Mouse (Mus musculus) heart, embryonic 13.5 days (tissue): ENCODE results near the gene Olfr283. TPM values are rescaled to one million over a fixed set of nuclear protein-coding genes. Genes with fewer than 3 reads are reported as not detected.

Experiments
- ATAC-seq: fragments of 200-750 bp; cut with Nextera tagmentation; 2 replicates; pipeline ENCODE4 v1.8.0; 2017; ENCODE audit warnings: moderate TSS enrichment; ENCODE audit not compliant: insufficient number of reproducible peaks, low FRiP score, low TSS enrichment; ENCODE audit errors: extremely low read depth
- H3K27ac ChIP-seq: fragments of 300-500 bp; sonication (generic); replicated peaks from 2 replicates; pipeline ENCODE4 v1.5.1; 2015; ENCODE audit warnings: moderate library complexity, mild to moderate bottlenecking, inconsistent platforms
- H3K27me3 ChIP-seq: fragments of 300-500 bp; sonication (generic); replicated peaks from 2 replicates; pipeline ENCODE4 v1.6.1; 2015; ENCODE audit warnings: mild to moderate bottlenecking, inconsistent platforms
- H3K36me3 ChIP-seq: fragments of 300-500 bp; sonication (generic); 2 replicates; pipeline ENCODE4 v1.6.1; 2015; ENCODE audit warnings: mild to moderate bottlenecking, inconsistent platforms
- H3K4me1 ChIP-seq: fragments of 300-500 bp; sonication (generic); 2 replicates; pipeline ENCODE4 v1.6.1; 2015; ENCODE audit warnings: inconsistent platforms
- H3K4me2 ChIP-seq: fragments of 300-500 bp; sonication (generic); 2 replicates; pipeline ENCODE4 v1.6.1; 2015; ENCODE audit warnings: inconsistent platforms, mild to moderate bottlenecking, moderate library complexity
- H3K4me3 ChIP-seq: fragments of 300-500 bp; sonication (generic); 2 replicates; pipeline ENCODE4 v1.5.1; 2015; ENCODE audit warnings: moderate library complexity, mild to moderate bottlenecking, inconsistent platforms
- H3K9ac ChIP-seq: fragments of 300-500 bp; sonication (generic); 2 replicates; pipeline ENCODE4 v1.6.1; 2015; ENCODE audit warnings: inconsistent platforms, mild to moderate bottlenecking, moderate library complexity
- H3K9me3 ChIP-seq: fragments of 300-500 bp; sonication (generic); 2 replicates; pipeline ENCODE4 v1.6.1; 2016; ENCODE audit warnings: inconsistent platforms
- WGBS: fragments of 180-500 bp; shearing (Covaris S2); methylation state at CpG from one replicate; pipeline ENCODE4 v1.1.7; 2015; ENCODE audit warnings: mixed read lengths; 5-methylcytosine and 5-hydroxymethylcytosine counted together
- polyA plus RNA-seq: library from polyadenylated mRNA; unstranded; fragments of >200 nt; fragmentation: Nextera tagmentation; extraction: Ambion mirVana; gene quantifications from 2 replicates; pipeline ENCODE4 v1.2.1, GENCODE M21; 2015

The Olfr283 gene
- polyA plus RNA-seq, 1 experiment from 2014 or later: not detected

GRCm38 (mm10) chr15:98402356-98402755 is 21.6 kb upstream of the Olfr283 start:
- Histone ChIP-seq H3K9me3 (peaks cover 7% of the 10 kb centered on the region), H3K36me3 (no peaks in the 10 kb centered on the region), H3K27ac (no peak overlapping the region), H3K9ac (no peak overlapping the region), H3K4me1 (no peaks in the 10 kb centered on the region), H3K4me2 (no peak overlapping the region), H3K4me3 (no peak overlapping the region), H3K27me3 (no peaks in the 10 kb centered on the region)
- 84% methylated on average over 10 of the region's 10 CpGs for WGBS
- ATAC-seq: no peak

GRCm38 (mm10) chr15:98397136-98397535 is 16.4 kb upstream of the Olfr283 start:
- H3K9me3 ChIP-seq: peaks cover 6% of the 10 kb centered on the region
- H3K27ac ChIP-seq: no peak overlapping the region
- no peak for ATAC-seq
- H3K9ac ChIP-seq: no peak overlapping the region
- H3K4me2 ChIP-seq: no peak overlapping the region
- no peak overlapping the region for H3K4me3 ChIP-seq
- H3K36me3 ChIP-seq: no peaks in the 10 kb centered on the region
- no peaks in the 10 kb centered on the region for H3K27me3 ChIP-seq
- no peaks in the 10 kb centered on the region for H3K4me1 ChIP-seq
- WGBS: 78% methylated on average over 1 of the region's 1 CpGs

- Histone ChIP-seq H3K27me3 (no peaks in the 10 kb centered on the region), H3K36me3 (no peaks in the 10 kb centered on the region), H3K9ac (no peak overlapping the region), H3K4me2 (no peak overlapping the region), H3K4me3 (no peak overlapping the region), H3K4me1 (peaks cover 10% of the 10 kb centered on the region; the same call in 1 of the 2 replicates), H3K27ac (no peak overlapping the region), H3K9me3 (peaks cover 6% of the 10 kb centered on the region)
- 34% methylated on average over 2 of the region's 2 CpGs for WGBS
- ATAC-seq: no peak
Observed at GRCm38 (mm10) chr15:98391903-98392187, 11.1 kb upstream of the Olfr283 start.

GRCm38 (mm10) chr15:98391081-98391902 is 10.5 kb upstream of the Olfr283 start:
- Histone ChIP-seq H3K9me3 (peaks cover 6% of the 10 kb centered on the region), H3K27ac (no peak overlapping the region), H3K4me1 (peaks cover 10% of the 10 kb centered on the region; the same call in 1 of the 2 replicates), H3K9ac (no peak overlapping the region), H3K36me3 (no peaks in the 10 kb centered on the region), H3K27me3 (no peaks in the 10 kb centered on the region), H3K4me3 (no peak overlapping the region), H3K4me2 (no peak overlapping the region)
- no peak for ATAC-seq
- WGBS: 63% methylated on average over 10 of the region's 10 CpGs

- Histone ChIP-seq H3K9me3 (no peaks in the 10 kb centered on the region), H3K36me3 (no peaks in the 10 kb centered on the region), H3K27ac (no peak overlapping the region), H3K4me3 (no peak overlapping the region), H3K27me3 (no peaks in the 10 kb centered on the region), H3K4me1 (peaks cover 10% of the 10 kb centered on the region; the same call in 1 of the 2 replicates), H3K4me2 (no peak overlapping the region), H3K9ac (no peak overlapping the region)
- ATAC-seq: no peak
- 28% methylated on average over 7 of the region's 7 CpGs for WGBS
Observed at GRCm38 (mm10) chr15:98389796-98390195, 9.1 kb upstream of the Olfr283 start.

GRCm38 (mm10) chr15:98387621-98388020 is 6.9 kb upstream of the Olfr283 start:
- Histone ChIP-seq H3K9ac (no peak overlapping the region), H3K9me3 (no peaks in the 10 kb centered on the region), H3K4me1 (peaks cover 10% of the 10 kb centered on the region; the same call in 1 of the 2 replicates), H3K4me2 (no peak overlapping the region), H3K4me3 (no peak overlapping the region), H3K36me3 (no peaks in the 10 kb centered on the region), H3K27me3 (no peaks in the 10 kb centered on the region), H3K27ac (no peak overlapping the region)
- no peak for ATAC-seq
- WGBS: 62% methylated on average over 2 of the region's 2 CpGs

- 88% methylated on average over 13 of the region's 13 CpGs for WGBS
- Histone ChIP-seq H3K27ac (no peak overlapping the region), H3K4me3 (no peak overlapping the region), H3K9ac (no peak overlapping the region), H3K27me3 (no peaks in the 10 kb centered on the region), H3K9me3 (no peaks in the 10 kb centered on the region), H3K4me2 (no peak overlapping the region), H3K36me3 (no peaks in the 10 kb centered on the region), H3K4me1 (no peaks in the 10 kb centered on the region)
- ATAC-seq: no peak
Observed at GRCm38 (mm10) chr15:98378209-98378608, 2.5 kb downstream of the Olfr283 start.

- 76% methylated on average over 8 of the region's 8 CpGs for WGBS
Observed at GRCm38 (mm10) chr15:98340887-98341286, 39.9 kb downstream of the Olfr283 start, which contains the start of gene Olfr284. Gene Olfr284 (minus strand): TSS chr15:98340987.

More at GRCm38 (mm10) chr15:98340887-98341286, 39.9 kb downstream of the Olfr283 start, which contains the start of gene Olfr284:
- H3K4me2 ChIP-seq: no peak within 1 kb of the TSS
- no peaks in the 10 kb centered on the region for H3K4me1 ChIP-seq
- no peaks in the 10 kb centered on the region for H3K27me3 ChIP-seq
- no peak within 1 kb of the TSS for H3K9ac ChIP-seq
- H3K27ac ChIP-seq: no peak within 1 kb of the TSS
- ATAC-seq: no peak
- H3K4me3 ChIP-seq: no peak within 1 kb of the TSS
- H3K9me3 ChIP-seq: no peaks in the 10 kb centered on the region
- H3K36me3 ChIP-seq: no peaks in the 10 kb centered on the region

Other genes starting within 250 kb of the Olfr283 start
- 76.5 and 86.6 TPM in 2 replicates for gene Asb8, start 215.3 kb downstream of the Olfr283 start, polyA plus RNA-seq
- 1.1 and 1.4 TPM in 2 replicates for gene Ccdc184, start 213.8 kb downstream of the Olfr283 start, polyA plus RNA-seq
- gene Olfr288, start 185.4 kb downstream of the Olfr283 start, polyA plus RNA-seq: not detected in 2 replicates
- gene Gm44579, start 160.0 kb downstream of the Olfr283 start, polyA plus RNA-seq: not detected in 2 replicates
- not detected in 2 replicates for gene Olfr287, start 159.9 kb downstream of the Olfr283 start, polyA plus RNA-seq
- gene Olfr286, start 146.5 kb downstream of the Olfr283 start, polyA plus RNA-seq: not detected in 2 replicates
- gene H1fnt, start 123.7 kb downstream of the Olfr283 start, polyA plus RNA-seq: not detected in 2 replicates
- 1.1 TPM in 2 replicates for gene Zfp641, start 84.8 kb downstream of the Olfr283 start, polyA plus RNA-seq
- gene Olfr285, start 63.6 kb downstream of the Olfr283 start, polyA plus RNA-seq: not detected in 2 replicates
- not detected in 2 replicates for gene Olfr284, start 40.0 kb downstream of the Olfr283 start, polyA plus RNA-seq
- not detected in 2 replicates for gene Olfr282, start 50.3 kb upstream of the Olfr283 start, polyA plus RNA-seq
- not detected in 2 replicates for gene Olfr281, start 71.6 kb upstream of the Olfr283 start, polyA plus RNA-seq
- not detected in 2 replicates for gene OR5BS1P, start 89.0 kb upstream of the Olfr283 start, polyA plus RNA-seq
- not detected in 2 replicates for gene Lalba, start 101.8 kb upstream of the Olfr283 start, polyA plus RNA-seq
- gene Olfr279, start 111.5 kb upstream of the Olfr283 start, polyA plus RNA-seq: not detected in 2 replicates
- 80.4 and 81.1 TPM in 2 replicates for gene Kansl2, start 153.3 kb upstream of the Olfr283 start, polyA plus RNA-seq
- gene Ccnt1, start 190.0 kb upstream of the Olfr283 start, polyA plus RNA-seq: 35.2 and 35.8 TPM in 2 replicates
- 0.29 and 0.48 TPM in 2 replicates for gene 4930415O20Rik, start 190.1 kb upstream of the Olfr283 start, polyA plus RNA-seq
- gene Adcy6, start 229.1 kb upstream of the Olfr283 start, polyA plus RNA-seq: 29.0 and 32.4 TPM in 2 replicates
- gene Cacnb3, start 249.9 kb upstream of the Olfr283 start, polyA plus RNA-seq: 9.5 and 10.8 TPM in 2 replicates